Mouse (Mus musculus): ENCODE results near the gene Cacna1c.
"Not testable (repeated sequence)": the region's sequence is repeated elsewhere in the genome, so short reads cannot be mapped to it uniquely, and the experiment has no call there.

Gene Cacna1c

GRCm38 (mm10) chr6:118603825-118604224 is 592.4 kb downstream of the Cacna1c start:
- DNase-seq (ENCODE audit: low spot score in 2 of 2): no peak

- DNase-seq (ENCODE audit: low spot score in 2 of 2): no peak
These were observed 600.5 kb downstream of the Cacna1c start for GRCm38 (mm10) chr6:118595681-118596055.

- no peak for DNase-seq (ENCODE audit: low spot score in 2 of 2)
These were observed 601.2 kb downstream of the Cacna1c start for GRCm38 (mm10) chr6:118594833-118595680.

GRCm38 (mm10) chr6:118594070-118594469 is 602.1 kb downstream of the Cacna1c start:
- no peak for DNase-seq (ENCODE audit: low spot score in 2 of 2)

- no peak for DNase-seq (ENCODE audit: low spot score in 2 of 2)
These were observed 602.7 kb downstream of the Cacna1c start for GRCm38 (mm10) chr6:118593377-118594061.

GRCm38 (mm10) chr6:118592662-118593376 is 603.4 kb downstream of the Cacna1c start:
- DNase-seq (ENCODE audit: low spot score in 2 of 2): no peak

- DNase-seq (ENCODE audit: low spot score in 2 of 2): not testable (repeated sequence)
These were observed 617.5 kb downstream of the Cacna1c start for GRCm38 (mm10) chr6:118578741-118579140.

GRCm38 (mm10) chr6:118574351-118574750 is 621.9 kb downstream of the Cacna1c start:
- no peak for DNase-seq (ENCODE audit: low spot score in 2 of 2)

GRCm38 (mm10) chr6:118567816-118568215 is 628.4 kb downstream of the Cacna1c start:
- no peak for DNase-seq (ENCODE audit: low spot score in 2 of 2)

GRCm38 (mm10) chr6:118561745-118562609 is 634.2 kb downstream of the Cacna1c start, which contains the start of gene Ankrd26:
Ankrd26 (minus strand) TSS chr6:118562226.
- peak; percentile 94 for DNase-seq (ENCODE audit: low spot score in 2 of 2)

- no peak for DNase-seq (ENCODE audit: low spot score in 2 of 2)
These were observed 635.0 kb downstream of the Cacna1c start for GRCm38 (mm10) chr6:118561225-118561624.

GRCm38 (mm10) chr6:118538627-118539026 is 657.6 kb downstream of the Cacna1c start:
- no peak for DNase-seq (ENCODE audit: low spot score in 2 of 2)

Data from heart, adult 9 months (tissue).